Mouse (Mus musculus) small intestine, adult 2 months (tissue): Measurements from ENCODE around the gene Dmkn. TPM values are rescaled to one million over a fixed set of nuclear protein-coding genes. Genes with fewer than 3 reads are reported as not detected.

Experiments
- H3K27ac ChIP-seq: fragments of 200-500 bp; 2 replicates; pipeline ENCODE4 v1.5.1; 2012; ENCODE audit warnings: low read depth, low read length, control low read depth, inconsistent platforms; ENCODE audit not compliant: insufficient read depth
- H3K27me3 ChIP-seq: fragments of 200-500 bp; 2 replicates; pipeline ENCODE4 v1.6.1; 2012; ENCODE audit warnings: mild to moderate bottlenecking, moderate library complexity, low read length, inconsistent platforms; ENCODE audit not compliant: control insufficient read depth, insufficient read depth
- H3K36me3 ChIP-seq: fragments of 200-500 bp; 2 replicates; pipeline ENCODE4 v1.6.1; 2012; ENCODE audit warnings: mild to moderate bottlenecking, low read length, control low read depth, inconsistent platforms; ENCODE audit not compliant: control insufficient read depth, insufficient read depth
- H3K4me1 ChIP-seq: fragments of 200-500 bp; 2 replicates; pipeline ENCODE4 v1.6.1; 2012; ENCODE audit warnings: low read length, inconsistent platforms, mixed read lengths; ENCODE audit not compliant: control insufficient read depth, insufficient read depth, insufficient read length
- H3K4me3 ChIP-seq: fragments of 200-500 bp; 2 replicates; pipeline ENCODE4 v1.5.1; 2012; ENCODE audit warnings: low read depth, mild to moderate bottlenecking, control low read depth, inconsistent platforms, low read length, moderate library complexity
- CTCF ChIP-seq: fragments of 200-500 bp; IDR thresholded peaks from 2 replicates; pipeline ENCODE4 v1.5.1; 2012; ENCODE audit warnings: low read depth, mild to moderate bottlenecking, control low read depth, inconsistent platforms, low read length, moderate library complexity, mixed read lengths; ENCODE audit not compliant: insufficient replicate concordance, insufficient read length; ENCODE audit errors: extremely low read depth
- POLR2A ChIP-seq: fragments of 200-500 bp; IDR thresholded peaks from 2 replicates; pipeline ENCODE4 v1.6.1; 2012; ENCODE audit warnings: low read depth, mild to moderate bottlenecking, control low read depth, inconsistent platforms, low read length, moderate library complexity
- WGBS: fragments of 180-500 bp; shearing (Covaris S2); methylation state at CpG from one replicate; pipeline ENCODE4 v1.1.7; 2018; 5-methylcytosine and 5-hydroxymethylcytosine counted together
- polyA plus RNA-seq: library from polyadenylated mRNA; depleted of rRNA; stranded (reverse); fragments of >200 nt; gene quantifications from 2 replicates; pipeline ENCODE4 v1.2.3, GENCODE M21; 2012

The Dmkn gene
- polyA plus RNA-seq, 1 experiment: 1.2 TPM

DNA sequence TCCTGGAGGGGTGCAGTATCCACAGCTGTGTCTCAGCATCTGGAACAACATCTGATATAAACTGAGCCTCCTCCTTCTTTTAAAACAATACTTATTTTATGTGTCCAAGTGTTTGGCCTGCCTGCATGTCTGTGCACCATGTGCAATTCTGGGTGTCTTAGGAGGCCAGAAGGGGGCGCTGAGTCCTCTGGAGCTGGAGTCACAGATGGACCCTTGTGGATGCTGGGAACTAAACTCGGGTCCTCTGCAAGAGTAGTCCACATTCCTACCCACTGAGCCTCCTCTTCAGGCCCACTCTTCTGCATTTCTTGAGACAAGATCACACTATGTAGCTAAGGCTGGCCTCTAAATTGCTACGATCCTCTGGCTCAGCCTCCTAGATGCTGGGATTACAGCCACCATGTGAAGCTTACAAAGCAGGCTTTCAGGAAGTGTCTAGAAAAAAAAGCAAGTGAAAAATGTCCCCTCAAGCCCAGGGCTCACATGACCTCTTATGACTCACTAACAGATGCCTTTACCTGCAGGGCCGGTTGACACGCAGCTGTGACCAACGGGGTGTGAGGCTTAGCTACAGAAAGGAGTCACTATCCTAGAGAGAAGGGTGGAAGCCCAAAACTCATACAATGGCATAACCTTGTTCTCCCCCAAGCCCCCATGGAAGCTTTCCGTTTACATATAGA is 15.9 kb upstream of the Dmkn start:
- Histone ChIP-seq H3K36me3 (no peaks in the 10 kb centered on the region), H3K27me3 (no peaks in the 10 kb centered on the region), H3K4me3 (no peak overlapping the region), H3K27ac (no peak overlapping the region), H3K4me1 (peaks cover 2% of the 10 kb centered on the region; the same call in 1 of the 2 replicates)
- no peak for TF ChIP-seq POLR2A
- no peak for TF ChIP-seq CTCF
- WGBS: 79% methylated on average over 7 of the region's 7 CpGs

DNA sequence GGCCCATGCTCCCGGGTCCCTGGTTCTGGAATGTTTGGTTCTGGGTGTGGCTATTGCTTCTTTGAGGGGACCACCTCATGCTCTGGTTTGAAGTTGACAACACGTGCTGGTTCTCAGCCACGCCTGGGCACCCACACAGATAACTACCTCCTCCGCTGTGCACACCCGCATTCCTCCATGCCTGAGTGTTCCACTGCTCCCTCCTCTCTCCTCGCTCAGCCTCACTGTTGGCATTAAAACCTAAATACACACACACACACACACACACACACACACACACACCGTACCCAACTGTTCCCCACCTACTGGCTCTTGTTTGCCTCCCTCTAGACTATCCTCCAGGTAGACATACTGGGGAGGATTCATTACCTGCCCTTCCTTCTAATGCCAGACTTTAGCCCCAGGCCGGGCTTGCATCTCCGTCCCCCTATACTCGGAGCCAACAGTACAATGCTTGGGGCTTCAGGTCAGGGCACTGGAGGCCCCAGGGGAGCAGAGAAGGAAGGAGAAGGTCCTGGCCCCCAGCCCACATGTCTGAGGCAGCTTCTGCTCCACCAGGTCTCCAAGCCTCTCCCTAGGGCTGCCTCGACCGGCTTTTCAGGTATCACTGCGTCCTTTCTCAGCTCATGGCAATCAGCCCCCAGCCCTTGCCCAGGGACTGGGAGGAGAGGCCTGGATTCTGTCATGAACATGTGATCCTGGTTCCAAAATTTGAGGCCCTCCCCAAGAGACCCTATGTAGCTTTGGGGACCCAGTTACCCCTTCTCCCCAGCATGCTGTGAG is 13.5 kb upstream of the Dmkn start:
- Histone ChIP-seq H3K4me1 (no peaks in the 10 kb centered on the region), H3K27ac (no peak overlapping the region), H3K27me3 (no peaks in the 10 kb centered on the region), H3K4me3 (no peak overlapping the region), H3K36me3 (no peaks in the 10 kb centered on the region)
- WGBS: 69% methylated on average over 13 of the region's 13 CpGs
- TF ChIP-seq POLR2A: no peak
- no peak for TF ChIP-seq CTCF

DNA sequence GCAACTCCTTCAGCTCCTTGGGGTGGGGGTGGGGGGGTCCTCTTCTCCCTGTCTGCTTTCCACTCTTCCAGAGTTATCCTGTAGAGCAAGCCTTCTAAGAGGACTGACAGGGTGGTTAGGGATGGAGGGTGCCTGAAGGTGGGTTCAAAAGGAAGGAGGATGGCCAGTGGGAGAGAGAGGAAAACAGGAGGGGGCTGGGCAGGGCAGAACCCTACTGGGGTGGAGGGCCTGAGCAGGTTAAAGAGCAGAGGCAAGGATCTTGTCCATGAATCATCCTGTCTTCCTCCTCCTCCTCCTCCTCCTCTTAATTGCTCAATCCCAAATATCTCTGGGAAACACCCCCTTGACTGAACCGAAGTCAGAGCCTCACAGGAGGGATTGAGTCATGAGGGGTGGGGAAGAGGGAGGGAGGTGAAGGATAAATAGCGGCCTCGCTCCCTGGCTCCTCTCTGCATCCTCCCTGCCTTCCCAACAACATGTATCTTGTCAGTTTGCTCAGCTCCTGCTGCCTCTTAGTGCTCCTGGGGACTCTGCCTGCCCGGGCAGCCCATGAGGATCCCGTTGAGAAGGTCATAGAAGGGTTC is 12.4 kb upstream of the Dmkn start, which contains the start of gene Sbsn:
Gene Sbsn, plus strand, starts transcription at position 386 of the 584 bp plus-strand sequence.
- Histone ChIP-seq H3K27ac (no peak within 1 kb of the TSS), H3K27me3 (no peaks in the 10 kb centered on the region), H3K4me1 (no peaks in the 10 kb centered on the region)

DNA sequence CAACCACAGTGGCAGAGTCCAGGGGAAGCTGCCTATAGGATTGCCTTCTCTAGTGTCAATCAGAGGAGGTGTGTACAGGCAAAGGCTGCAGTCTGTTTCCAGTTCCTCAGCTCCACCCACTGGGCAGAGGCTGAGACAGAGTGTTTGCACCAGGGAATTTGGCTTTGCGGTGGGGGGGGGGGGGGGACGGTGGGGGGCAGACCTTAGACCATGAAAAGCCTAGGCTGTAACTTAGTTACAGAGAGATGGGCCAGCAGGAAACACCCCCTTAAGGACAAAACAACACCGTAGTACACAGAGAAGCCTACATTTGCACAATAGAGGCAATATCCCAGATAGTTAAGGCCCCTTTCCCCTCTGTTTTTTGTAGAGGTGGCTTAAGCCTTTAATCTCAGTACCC is 6.6 kb upstream of the Dmkn start:
- Histone ChIP-seq H3K4me3 (no peak overlapping the region), H3K4me1 (no peaks in the 10 kb centered on the region), H3K27me3 (no peaks in the 10 kb centered on the region), H3K36me3 (no peaks in the 10 kb centered on the region), H3K27ac (no peak overlapping the region)
- 66% methylated on average over 3 of the region's 3 CpGs for WGBS
- TF ChIP-seq CTCF (no peak), POLR2A (no peak)

More for the DNA sequence above, 12.4 kb upstream of the Dmkn start, which contains the start of gene Sbsn:
- no peak for TF ChIP-seq POLR2A
- TF ChIP-seq CTCF: no peak
- H3K36me3 ChIP-seq: no peaks in the 10 kb centered on the region
- WGBS: 66% methylated on average over 5 of the region's 5 CpGs
- no peak within 1 kb of the TSS for H3K4me3 ChIP-seq

DNA sequence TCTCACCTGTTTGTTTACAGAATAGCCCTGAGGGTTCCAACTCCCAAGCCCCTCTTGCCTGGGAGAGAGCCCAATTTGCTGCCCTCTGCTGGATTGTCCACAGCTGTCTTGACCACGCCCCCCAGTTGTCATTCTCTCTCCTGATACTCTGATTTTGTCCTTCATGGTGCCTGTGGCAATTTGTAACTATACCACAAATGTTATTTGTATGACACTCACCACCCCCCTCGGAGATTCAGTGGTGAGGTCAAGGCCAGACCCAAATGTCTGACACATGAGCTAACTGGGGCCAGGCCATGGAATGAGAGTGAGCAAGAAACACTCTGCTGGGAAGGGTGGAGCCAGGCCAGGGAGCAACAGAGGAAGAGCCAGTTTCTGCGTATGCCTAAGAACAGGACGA is 4.7 kb upstream of the Dmkn start:
- no peaks in the 10 kb centered on the region for H3K36me3 ChIP-seq
- H3K27ac ChIP-seq: no peak overlapping the region
- no peak for TF ChIP-seq POLR2A
- peak; percentile 46; the same call in 1 of the 2 replicates for TF ChIP-seq CTCF
- H3K4me3 ChIP-seq: no peak overlapping the region
- no peaks in the 10 kb centered on the region for H3K4me1 ChIP-seq
- WGBS: 26% methylated on average over 4 of the region's 4 CpGs
- no peaks in the 10 kb centered on the region for H3K27me3 ChIP-seq

DNA sequence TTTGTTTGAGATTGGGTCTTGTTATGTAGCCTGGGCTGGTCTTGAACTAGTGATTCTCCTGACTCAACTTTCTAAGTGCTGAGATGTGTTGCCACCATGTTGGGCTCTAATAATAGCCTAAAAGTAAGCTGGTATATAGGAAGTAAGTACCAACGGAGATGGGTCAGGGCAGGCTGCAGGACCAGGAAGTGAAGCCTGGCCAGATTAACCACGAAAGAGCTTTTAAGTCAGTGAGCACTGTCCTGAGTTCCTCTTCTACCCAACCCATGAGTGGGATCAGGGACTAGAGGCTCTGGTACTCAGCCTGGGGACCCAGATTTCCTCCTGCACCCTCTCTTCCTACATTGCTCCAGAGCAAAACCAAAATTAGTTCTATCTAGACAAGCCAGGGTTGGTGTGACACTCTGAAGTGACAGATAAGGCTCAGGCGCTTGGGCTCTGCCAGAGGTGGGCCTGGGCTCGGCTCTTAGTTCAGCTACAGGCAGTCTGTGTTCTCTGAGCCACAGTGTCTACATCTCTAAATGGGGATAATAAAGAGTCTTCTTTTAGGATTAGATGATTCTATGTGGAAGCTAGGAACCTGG is 1.7 kb upstream of the Dmkn start:
- H3K4me1 ChIP-seq: no peaks in the 10 kb centered on the region
- no peaks in the 10 kb centered on the region for H3K27me3 ChIP-seq
- H3K4me3 ChIP-seq: no peak overlapping the region
- H3K36me3 ChIP-seq: no peaks in the 10 kb centered on the region
- TF ChIP-seq CTCF (no peak), POLR2A (no peak)
- no peak overlapping the region for H3K27ac ChIP-seq
- WGBS: 61% methylated on average over 4 of the region's 4 CpGs

DNA sequence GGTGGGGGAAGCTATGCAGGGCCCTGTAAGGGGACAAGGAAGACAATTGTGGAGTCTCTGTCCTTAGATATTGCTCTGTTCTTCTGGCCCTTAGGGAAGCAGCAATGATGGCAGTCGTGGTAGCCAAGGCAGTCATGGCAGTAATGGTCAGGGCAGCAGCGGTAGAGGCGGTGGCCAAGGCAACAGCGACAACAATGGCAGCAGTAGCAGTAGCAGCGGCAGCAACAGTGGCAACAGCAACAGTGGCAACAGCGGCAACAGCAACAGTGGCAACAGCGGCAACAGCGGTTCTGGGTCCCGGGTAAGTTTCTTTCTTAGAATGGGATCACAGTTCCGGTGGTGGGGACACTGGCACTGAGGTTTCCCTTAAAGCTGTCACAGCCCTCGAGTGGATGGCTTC is 1.6 kb downstream of the Dmkn start:
- H3K4me3 ChIP-seq: no peak overlapping the region
- H3K4me1 ChIP-seq: peaks cover 7% of the 10 kb centered on the region; the same call in 1 of the 2 replicates

More for the DNA sequence above, 1.6 kb downstream of the Dmkn start:
- H3K36me3 ChIP-seq: no peaks in the 10 kb centered on the region
- H3K27me3 ChIP-seq: no peaks in the 10 kb centered on the region
- no peak for TF ChIP-seq CTCF
- no peak for TF ChIP-seq POLR2A
- 60% methylated on average over 11 of the region's 11 CpGs for WGBS
- no peak overlapping the region for H3K27ac ChIP-seq
